Mouse (Mus musculus) CH12.LX (cell line): ENCODE measurements around the gene Bcl10. TPM values are rescaled to one million over a fixed set of nuclear protein-coding genes. Genes with fewer than 3 reads are reported as not detected.

Experiments
- DNase-seq: peaks from one replicate; pipeline ENCODE4 v3.0.0-alpha.2; 2013; ENCODE audit errors: extremely low read depth
- H3K27ac ChIP-seq: 2 replicates; pipeline ENCODE4 v1.5.1; 2012; ENCODE audit warnings: low read depth, mild to moderate bottlenecking, control low read depth, moderate library complexity; ENCODE audit not compliant: insufficient read depth
- H3K27me3 ChIP-seq: replicated peaks from 2 replicates; pipeline ENCODE3; 2012; ENCODE audit warnings: inconsistent platforms
- H3K36me3 ChIP-seq, 2 experiments: replicated peaks in 1 of 2; 2 replicates each; pipeline versions ENCODE3 to v1.6.1; 2012; ENCODE audit warnings: inconsistent platforms in 1 of 2, low read length in 1 of 2, mild to moderate bottlenecking in 1 of 2, mixed read lengths in 1 of 2, moderate library complexity in 1 of 2; ENCODE audit not compliant: control insufficient read depth in 1 of 2, insufficient read depth in 1 of 2
- H3K4me1 ChIP-seq, 2 experiments: 2 replicates each; pipeline ENCODE4 v1.6.1; 2012; ENCODE audit warnings: inconsistent platforms in 1 of 2, moderate library complexity in 1 of 2; ENCODE audit not compliant: insufficient read depth in 2 of 2, control insufficient read depth in 1 of 2
- H3K4me2 ChIP-seq: 2 replicates; pipeline ENCODE4 v1.6.1; 2012; ENCODE audit warnings: low read depth, mild to moderate bottlenecking, control low read depth; ENCODE audit not compliant: poor library complexity, insufficient read depth, severe bottlenecking
- H3K4me3 ChIP-seq, 3 experiments: fragments of 150-350 bp in 1 of 3; sonication (generic) in 1 of 3; replicated peaks in 1 of 3; 2 replicates each; pipeline versions ENCODE3 to v1.5.1; 2011 to 2012; ENCODE audit warnings: low read depth in 2 of 3, low read length in 2 of 3, mild to moderate bottlenecking in 2 of 3, moderate library complexity in 2 of 3, control low read depth in 1 of 3, improper control_type of control experiment in 1 of 3, inconsistent platforms in 1 of 3, mixed read lengths in 1 of 3; ENCODE audit not compliant: poor library complexity in 1 of 3
- H3K79me2 ChIP-seq: replicated peaks from 2 replicates; pipeline ENCODE4 v1.6.1; 2012; ENCODE audit warnings: mild to moderate bottlenecking, moderate library complexity; ENCODE audit not compliant: control insufficient read depth, poor library complexity, insufficient read depth, severe bottlenecking; ENCODE audit errors: extremely low read depth
- H3K9ac ChIP-seq: 2 replicates; pipeline ENCODE4 v1.6.1; 2012; ENCODE audit warnings: low read depth, mild to moderate bottlenecking, control low read depth, moderate library complexity; ENCODE audit not compliant: insufficient read depth
- H3K9me3 ChIP-seq: replicated peaks from 2 replicates; pipeline ENCODE3; 2012; ENCODE audit warnings: low read length, inconsistent platforms, mixed read lengths
- CHD1 ChIP-seq: IDR thresholded peaks from 2 replicates; pipeline ENCODE4 v1.6.1; 2012; ENCODE audit warnings: low read depth, low read length, improper control_type of control experiment, inconsistent platforms
- CHD2 ChIP-seq: IDR thresholded peaks from 2 replicates; pipeline ENCODE4 v1.6.1; 2011; ENCODE audit warnings: low read length, improper control_type of control experiment
- CTCF ChIP-seq, 2 experiments: IDR thresholded peaks in 1 of 2; conservative IDR thresholded peaks in 1 of 2; 2 replicates each; pipeline ENCODE4 v1.5.1; 2011 to 2012; ENCODE audit warnings: low read depth in 2 of 2, low read length in 2 of 2, improper control_type of control experiment in 1 of 2, inconsistent platforms in 1 of 2, mild to moderate bottlenecking in 1 of 2, moderate library complexity in 1 of 2
- E2F4 ChIP-seq: IDR thresholded peaks from 2 replicates; pipeline ENCODE4 v1.6.1; 2011; ENCODE audit warnings: low read depth, low read length, improper control_type of control experiment; ENCODE audit not compliant: insufficient replicate concordance
- EP300 ChIP-seq: IDR thresholded peaks from 2 replicates; pipeline ENCODE4 v1.6.1; 2011; ENCODE audit warnings: low read length, improper control_type of control experiment
- HCFC1 ChIP-seq: IDR thresholded peaks from 2 replicates; pipeline ENCODE4 v1.6.1; 2012; ENCODE audit warnings: low read depth, mild to moderate bottlenecking, inconsistent platforms, low read length, improper control_type of control experiment
- JUN ChIP-seq: IDR thresholded peaks from 2 replicates; pipeline ENCODE4 v1.6.1; 2011; ENCODE audit warnings: low read depth, mild to moderate bottlenecking, low read length, improper control_type of control experiment, moderate library complexity; ENCODE audit not compliant: insufficient read depth
- KAT2A ChIP-seq: IDR thresholded peaks from 2 replicates; pipeline ENCODE4 v1.6.1; 2012; ENCODE audit warnings: low read length, improper control_type of control experiment, inconsistent platforms; ENCODE audit not compliant: insufficient replicate concordance
- MAFK ChIP-seq: IDR thresholded peaks from 2 replicates; pipeline ENCODE4 v1.6.1; 2011; ENCODE audit warnings: low read length, improper control_type of control experiment; ENCODE audit not compliant: insufficient replicate concordance
- MAX ChIP-seq: IDR thresholded peaks from 2 replicates; pipeline ENCODE4 v1.6.1; 2011; ENCODE audit warnings: low read length, improper control_type of control experiment
- MAZ ChIP-seq: IDR thresholded peaks from 2 replicates; pipeline ENCODE4 v1.6.1; 2012; ENCODE audit warnings: low read depth, mild to moderate bottlenecking, inconsistent platforms, low read length, improper control_type of control experiment, moderate library complexity
- MXI1 ChIP-seq: IDR thresholded peaks from 2 replicates; pipeline ENCODE4 v1.6.1; 2011; ENCODE audit warnings: mild to moderate bottlenecking, low read depth, low read length, improper control_type of control experiment
- NELFE ChIP-seq: IDR thresholded peaks from 2 replicates; pipeline ENCODE4 v1.6.1; 2011; ENCODE audit warnings: low read depth, low read length, improper control_type of control experiment
- NRF1 ChIP-seq: IDR thresholded peaks from 2 replicates; pipeline ENCODE4 v1.6.1; 2014; ENCODE audit warnings: low read depth, mild to moderate bottlenecking, inconsistent platforms, low read length, improper control_type of control experiment, moderate library complexity
- PAX5 ChIP-seq: IDR thresholded peaks from 2 replicates; pipeline ENCODE4 v1.6.1; 2012; ENCODE audit warnings: low read length, inconsistent platforms, mixed read lengths
- POLR2A ChIP-seq: IDR thresholded peaks from 2 replicates; pipeline ENCODE4 v1.6.1; 2011; ENCODE audit warnings: low read depth, mild to moderate bottlenecking, improper control_type of control experiment, low read length
- SIN3A ChIP-seq: IDR thresholded peaks from 2 replicates; pipeline ENCODE4 v1.6.1; 2012; ENCODE audit warnings: low read length, improper control_type of control experiment, inconsistent platforms
- TBP ChIP-seq: conservative IDR thresholded peaks from 2 replicates; pipeline ENCODE4 v1.6.1; 2011; ENCODE audit warnings: low read depth, low read length, improper control_type of control experiment
- UBTF ChIP-seq: IDR thresholded peaks from 2 replicates; pipeline ENCODE4 v1.6.1; 2012; ENCODE audit warnings: low read depth, mild to moderate bottlenecking, inconsistent platforms, low read length, improper control_type of control experiment, moderate library complexity
- USF1 ChIP-seq: IDR thresholded peaks from 2 replicates; pipeline ENCODE4 v1.6.1; 2014; ENCODE audit warnings: low read depth, mild to moderate bottlenecking, inconsistent platforms, low read length, improper control_type of control experiment
- ZKSCAN1 ChIP-seq: IDR thresholded peaks from 2 replicates; pipeline ENCODE4 v1.6.1; 2012; ENCODE audit warnings: low read depth, inconsistent platforms, low read length, improper control_type of control experiment, borderline replicate concordance
- ZMIZ1 ChIP-seq: IDR thresholded peaks from 2 replicates; pipeline ENCODE4 v1.6.1; 2012; ENCODE audit warnings: low read depth, mild to moderate bottlenecking, inconsistent platforms, low read length, improper control_type of control experiment
- ZNF384 ChIP-seq: IDR thresholded peaks from 2 replicates; pipeline ENCODE4 v1.6.1; 2012; ENCODE audit warnings: low read depth, low read length, improper control_type of control experiment, inconsistent platforms
- dilution Hi-C: fragments of 300-500 bp; cut with MboI; formaldehyde crosslinking; loops from 2 replicates; pipeline ENCODE4 v1.14.3; 2020; ENCODE audit warnings: low sequenced_read_pairs; ENCODE audit not compliant: extremely low pct_unique_long_range_greater_than_20kb, extremely low pct_ligation_motif_present
- in situ Hi-C: fragments of 300-500 bp; cut with MboI; formaldehyde crosslinking; loops from 3 replicates; pipeline ENCODE4 v1.14.3; 2019; ENCODE audit warnings: low sequenced_read_pairs, low pct_ligation_motif_present, low pct_unique_long_range_greater_than_20kb, mixed read lengths
- polyA plus RNA-seq: library from polyadenylated mRNA; unstranded; fragments of >175 nt; gene quantifications from 2 replicates; pipeline ENCODE4 v1.2.1, GENCODE M21; 2012; ENCODE audit warnings: low read depth; ENCODE audit not compliant: insufficient read length
- total RNA-seq, 2 experiments: library from RNA; depleted of rRNA; stranded (reverse); fragments of 300-350 nt in 1 of 2; fragments of >200 nt in 1 of 2; gene quantifications; 2 replicates each; pipeline ENCODE4 v1.2.3; 2012 to 2014

Bcl10 gene
- total and polyA plus RNA-seq, 3 experiments = 73.6 to 177 (median 103) TPM

DNA sequence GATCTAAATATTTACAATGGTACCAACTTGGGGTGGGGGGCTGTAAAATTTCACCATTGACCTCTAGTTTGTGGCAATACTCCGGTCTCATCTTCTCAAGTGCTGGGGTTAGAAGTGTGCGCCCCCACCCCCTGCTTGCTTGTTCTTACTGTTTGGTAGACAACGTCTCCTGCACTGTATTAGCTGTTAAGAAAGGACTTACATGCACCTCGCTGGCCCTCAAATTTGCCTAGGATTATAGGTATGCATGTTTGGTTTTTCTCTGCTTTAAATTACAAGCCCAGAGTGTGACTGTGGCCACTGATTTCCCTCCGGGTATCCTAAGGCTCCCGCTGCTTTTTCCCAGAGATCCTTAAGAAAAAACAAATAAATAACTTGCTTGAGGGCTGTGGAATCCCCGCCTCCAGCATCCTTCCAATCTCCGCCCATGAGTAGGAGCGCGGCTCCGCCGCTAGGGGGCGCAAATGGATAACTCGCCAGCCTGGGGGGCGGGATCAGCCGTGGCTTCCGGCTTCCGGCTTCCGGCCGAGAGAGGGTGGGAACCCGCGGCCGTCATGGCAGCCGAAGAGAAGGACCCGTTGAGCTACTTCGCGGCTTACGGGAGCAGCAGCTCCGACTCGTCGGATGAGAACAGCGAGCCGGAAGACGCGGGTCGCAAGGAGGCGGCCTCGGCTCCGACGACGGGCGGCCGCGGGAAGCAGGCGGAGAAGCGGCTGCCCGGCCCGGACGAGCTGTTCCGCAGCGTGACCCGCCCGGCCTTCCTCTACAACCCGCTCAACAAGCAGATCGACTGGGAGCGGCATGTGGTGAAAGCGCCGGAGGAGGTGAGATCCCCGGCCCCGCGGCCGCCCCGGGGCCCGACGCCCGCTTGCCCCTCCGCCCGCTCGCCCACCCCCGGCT lies 15.2 kb downstream of the Bcl10 start, which contains the start of gene 2410004B18Rik (continued):
- TF ChIP-seq UBTF = no peak; the same call in none of the 2 replicates
- peak; percentile 85; the same call in 1 of the 2 replicates for TF ChIP-seq KAT2A
- peak; percentile 97 for TF ChIP-seq SIN3A
- peak; percentile 95 for TF ChIP-seq TBP
- peak; percentile 98 for TF ChIP-seq POLR2A
- no peak for TF ChIP-seq ZNF384
- no peak for TF ChIP-seq USF1
- no peak for TF ChIP-seq CHD1
- no peak; the same call in 1 of the 2 replicates for TF ChIP-seq MAX
- peak; percentile 60 for TF ChIP-seq NRF1
- TF ChIP-seq ZKSCAN1 = no peak
- TF ChIP-seq, all 38 proteins: peak for 19

DNA sequence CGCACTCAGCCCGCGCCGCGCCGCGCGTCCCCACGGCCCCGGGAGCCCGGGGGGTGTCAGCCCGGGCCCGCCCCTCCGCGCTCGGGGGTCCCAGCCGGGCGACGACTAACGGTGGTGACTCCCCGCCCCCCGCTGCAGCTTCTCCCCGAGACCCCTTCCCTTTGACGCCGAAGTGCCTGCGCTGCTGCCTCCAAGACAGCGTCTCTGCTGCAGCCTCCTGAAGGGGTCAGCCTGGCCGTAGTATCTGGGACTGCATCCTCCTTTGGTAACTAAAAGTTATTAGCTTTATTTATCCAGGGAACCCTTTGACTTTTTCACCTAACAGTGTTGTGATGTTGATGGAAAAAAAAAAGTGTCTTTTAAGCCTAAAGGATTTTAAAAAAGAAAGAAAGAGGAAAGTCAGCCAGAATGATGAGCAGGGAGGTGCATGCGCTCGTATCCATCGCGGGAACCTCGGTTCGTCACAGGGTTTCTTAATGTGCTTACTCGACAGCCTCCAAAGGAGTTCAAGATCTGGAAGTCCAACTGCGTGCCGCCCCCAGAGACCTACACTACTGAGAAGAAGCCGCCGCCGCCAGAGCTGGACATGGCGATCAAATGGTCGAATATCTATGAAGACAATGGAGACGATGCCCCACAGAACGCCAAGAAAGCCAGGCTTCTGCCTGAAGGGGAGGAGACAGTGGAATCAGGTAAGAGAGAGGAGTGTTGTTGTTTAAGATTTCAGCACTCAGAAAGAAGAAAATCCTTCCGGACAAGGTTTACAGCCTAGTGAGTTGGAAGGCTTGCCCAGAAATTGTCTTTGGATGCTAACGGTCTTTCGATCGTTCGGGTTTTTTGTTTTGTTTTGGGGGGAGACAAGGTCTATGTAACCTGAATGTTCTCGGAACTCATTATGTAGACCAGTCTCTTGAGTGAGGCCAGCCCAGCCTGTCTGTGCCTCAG lies 16.1 kb downstream of the Bcl10 start:
- no peak for DNase-seq
- H3K27ac ChIP-seq = no peak overlapping the region
- H3K36me3 ChIP-seq = peaks cover 22 to 56% of the 10 kb centered on the region in 2 experiments

More for the DNA sequence above, 16.1 kb downstream of the Bcl10 start:
- H3K4me2 ChIP-seq = peak overlapping the region; percentile 95
- H3K9me3 ChIP-seq = no peaks in the 10 kb centered on the region
- no peaks in the 10 kb centered on the region for H3K27me3 ChIP-seq
- peak overlapping the region; percentile 81 to 90 (median 82) for H3K4me3 ChIP-seq
- H3K9ac ChIP-seq = peak overlapping the region; percentile 93
- H3K4me1 ChIP-seq = peaks cover 11 to 80% of the 10 kb centered on the region in 2 experiments
- in situ Hi-C loops = loop anchor here (5.0 kb wide), 2 partner anchors 119 to 244 kb away; no protein-coding TSS in a partner anchor
- peaks cover 47% of the 10 kb centered on the region for H3K79me2 ChIP-seq
- TF ChIP-seq NRF1 (no peak), EP300 (no peak), E2F4 (no peak), MAFK (0 out of 2 replicates have a peak, but pooled peaks have one; percentile 16), CTCF (conservative IDR thresholded peaks at IDR 0.05 in 1 of 2, IDR thresholded peaks at IDR 0.05 in 1 of 2; ENCODE audit: low read depth in 2 of 2, low read length in 2 of 2) (0 out of 4 replicates have a peak, but pooled peaks of 1 of the 2 experiments have one; percentile 2), PAX5 (no peak), JUN (no peak), ZMIZ1 (peak; percentile 40; the same call in 1 of the 2 replicates), SIN3A (peak; percentile 67; the same call in 1 of the 2 replicates), HCFC1 (peak; percentile 12; the same call in 1 of the 2 replicates), MXI1 (peak; percentile 68), CHD1 (peak; percentile 88; the same call in 1 of the 2 replicates), NELFE (no peak), UBTF (no peak), CHD2 (peak; percentile 44; the same call in 1 of the 2 replicates), MAZ (0 out of 2 replicates have a peak, but pooled peaks have one; percentile 29)
- dilution Hi-C loops = no loop called here
